Mouse (Mus musculus): ENCODE measurements around the gene Adra1b. TPM values are rescaled to one million over a fixed set of nuclear protein-coding genes. Genes with fewer than 3 reads are reported as not detected.

The Adra1b gene
- polyA plus RNA-seq, 1 experiment from 2014 or later: 2.8 TPM

DNA sequence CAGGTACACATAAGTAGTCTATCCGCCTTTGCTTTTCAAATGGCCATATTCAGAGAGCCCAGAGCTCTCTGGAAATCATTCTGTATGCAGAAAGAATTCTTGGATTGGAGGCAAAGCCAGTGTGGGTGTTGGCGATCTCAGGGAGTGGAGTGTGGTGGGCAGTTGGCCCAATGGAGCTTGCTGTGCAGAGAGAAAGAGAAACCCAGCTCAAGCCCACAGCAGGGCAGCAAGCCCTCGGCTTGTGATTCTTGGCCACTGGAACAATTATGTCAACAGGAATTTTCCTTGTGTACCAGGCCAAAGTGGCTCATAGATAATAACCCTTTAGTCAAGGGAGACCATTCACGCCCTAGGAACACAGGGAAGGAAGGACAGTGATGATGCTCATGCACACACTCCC lies 53.0 kb downstream of the Adra1b start:
- Histone ChIP-seq H3K9ac (no peak overlapping the region), H3K9me3 (replicated peaks) (no peaks in the 10 kb centered on the region), H3K4me3 (replicated peaks) (no peak overlapping the region), H3K27ac (no peak overlapping the region), H3K4me2 (no peak overlapping the region), H3K27me3 (no peaks in the 10 kb centered on the region), H3K4me1 (replicated peaks) (no peaks in the 10 kb centered on the region), H3K36me3 (no peaks in the 10 kb centered on the region)
- no peak for DNase-seq
- ATAC-seq (ENCODE audit: low read depth): no peak
- 54% methylated on average over 4 of the region's 4 CpGs for WGBS (ENCODE audit: insufficient replicate concordance)

DNA sequence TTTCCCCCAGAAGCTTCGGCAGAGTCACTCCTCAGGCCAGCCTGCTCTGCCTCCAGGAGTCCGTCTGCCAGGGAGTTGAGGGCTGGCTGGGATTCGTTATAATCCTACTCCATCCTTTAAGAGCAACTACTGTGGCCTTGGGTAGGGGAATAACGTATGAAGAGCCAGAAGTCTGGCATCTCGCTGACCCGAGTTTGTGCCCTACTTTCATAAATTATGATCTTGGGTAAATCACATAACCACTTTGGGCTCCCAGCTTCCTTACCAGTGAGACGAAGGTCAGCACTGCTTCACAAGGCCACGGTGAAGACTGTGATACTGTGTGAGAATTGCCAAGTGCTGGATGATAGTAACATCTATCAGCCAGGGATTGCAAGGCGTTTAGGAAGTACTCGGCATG lies 59.4 kb downstream of the Adra1b start:
- DNase-seq: no peak
- WGBS (ENCODE audit: insufficient replicate concordance): 61% methylated on average over 10 of the region's 10 CpGs
- ATAC-seq (ENCODE audit: low read depth): no peak
- no peaks in the 10 kb centered on the region for H3K4me1 ChIP-seq (replicated peaks)
- H3K9me3 ChIP-seq (replicated peaks): no peaks in the 10 kb centered on the region
- no peak overlapping the region for H3K4me2 ChIP-seq
- H3K27me3 ChIP-seq: peaks cover 7% of the 10 kb centered on the region
- H3K9ac ChIP-seq: no peak overlapping the region
- H3K4me3 ChIP-seq (replicated peaks): no peak overlapping the region
- no peak overlapping the region for H3K27ac ChIP-seq
- H3K36me3 ChIP-seq: no peaks in the 10 kb centered on the region

- peaks cover 18% of the 10 kb centered on the region for H3K27me3 ChIP-seq
- WGBS (ENCODE audit: insufficient replicate concordance): 53% methylated on average over 6 of the region's 6 CpGs
- DNase-seq (no peak), ATAC-seq (ENCODE audit: low read depth) (no peak)
- no peak overlapping the region for H3K27ac ChIP-seq
- no peaks in the 10 kb centered on the region for H3K36me3 ChIP-seq
- H3K4me2 ChIP-seq: no peak overlapping the region
- H3K4me3 ChIP-seq (replicated peaks): no peak overlapping the region
- H3K4me1 ChIP-seq (replicated peaks): no peaks in the 10 kb centered on the region
- H3K9me3 ChIP-seq (replicated peaks): no peaks in the 10 kb centered on the region
- no peak overlapping the region for H3K9ac ChIP-seq
Observed at GRCm38 (mm10) chr11:43840491-43840890, 60.5 kb downstream of the Adra1b start.

GRCm38 (mm10) chr11:43835880-43836740 lies 64.9 kb downstream of the Adra1b start:
- H3K4me1 ChIP-seq (replicated peaks): no peaks in the 10 kb centered on the region
- H3K36me3 ChIP-seq: no peaks in the 10 kb centered on the region
- peak overlapping the region; percentile 41 for H3K4me3 ChIP-seq (replicated peaks)
- WGBS (ENCODE audit: insufficient replicate concordance): 6% methylated on average over 63 of the region's 68 CpGs
- H3K9me3 ChIP-seq (replicated peaks): no peaks in the 10 kb centered on the region
- DNase-seq (peak; percentile 2), ATAC-seq (ENCODE audit: low read depth) (peak; percentile 61)
- peak overlapping the region; percentile 58 for H3K4me2 ChIP-seq
- H3K27me3 ChIP-seq: peaks cover 28% of the 10 kb centered on the region
- H3K27ac ChIP-seq: no peak overlapping the region
- no peak overlapping the region for H3K9ac ChIP-seq

- ATAC-seq (ENCODE audit: low read depth) (no peak), DNase-seq (no peak)
- Histone ChIP-seq H3K27ac (no peak overlapping the region), H3K4me3 (replicated peaks) (no peak overlapping the region), H3K9me3 (replicated peaks) (no peaks in the 10 kb centered on the region), H3K9ac (no peak overlapping the region), H3K4me1 (replicated peaks) (no peaks in the 10 kb centered on the region), H3K36me3 (no peaks in the 10 kb centered on the region), H3K4me2 (no peak overlapping the region), H3K27me3 (peaks cover 28% of the 10 kb centered on the region)
- WGBS (ENCODE audit: insufficient replicate concordance): 78% methylated on average over 15 of the region's 15 CpGs
Observed at GRCm38 (mm10) chr11:43835456-43835855, 65.6 kb downstream of the Adra1b start.

GRCm38 (mm10) chr11:43834531-43834930 lies 66.5 kb downstream of the Adra1b start:
- DNase-seq (no peak), ATAC-seq (ENCODE audit: low read depth) (no peak)
- no peaks in the 10 kb centered on the region for H3K9me3 ChIP-seq (replicated peaks)
- peaks cover 28% of the 10 kb centered on the region for H3K27me3 ChIP-seq
- H3K9ac ChIP-seq: no peak overlapping the region
- H3K4me2 ChIP-seq: no peak overlapping the region
- H3K36me3 ChIP-seq: no peaks in the 10 kb centered on the region
- H3K4me1 ChIP-seq (replicated peaks): no peaks in the 10 kb centered on the region
- H3K4me3 ChIP-seq (replicated peaks): no peak overlapping the region
- WGBS (ENCODE audit: insufficient replicate concordance): 55% methylated on average over 11 of the region's 11 CpGs
- no peak overlapping the region for H3K27ac ChIP-seq

GRCm38 (mm10) chr11:43831530-43831929 lies 69.5 kb downstream of the Adra1b start:
- no peak overlapping the region for H3K4me3 ChIP-seq (replicated peaks)
- no peak overlapping the region for H3K9ac ChIP-seq
- H3K27me3 ChIP-seq: peaks cover 21% of the 10 kb centered on the region
- no peak overlapping the region for H3K4me2 ChIP-seq
- no peaks in the 10 kb centered on the region for H3K4me1 ChIP-seq (replicated peaks)
- DNase-seq (no peak), ATAC-seq (ENCODE audit: low read depth) (no peak)
- no peaks in the 10 kb centered on the region for H3K9me3 ChIP-seq (replicated peaks)
- H3K36me3 ChIP-seq: no peaks in the 10 kb centered on the region
- no peak overlapping the region for H3K27ac ChIP-seq
- WGBS (ENCODE audit: insufficient replicate concordance): 52% methylated on average over 4 of the region's 4 CpGs

DNA sequence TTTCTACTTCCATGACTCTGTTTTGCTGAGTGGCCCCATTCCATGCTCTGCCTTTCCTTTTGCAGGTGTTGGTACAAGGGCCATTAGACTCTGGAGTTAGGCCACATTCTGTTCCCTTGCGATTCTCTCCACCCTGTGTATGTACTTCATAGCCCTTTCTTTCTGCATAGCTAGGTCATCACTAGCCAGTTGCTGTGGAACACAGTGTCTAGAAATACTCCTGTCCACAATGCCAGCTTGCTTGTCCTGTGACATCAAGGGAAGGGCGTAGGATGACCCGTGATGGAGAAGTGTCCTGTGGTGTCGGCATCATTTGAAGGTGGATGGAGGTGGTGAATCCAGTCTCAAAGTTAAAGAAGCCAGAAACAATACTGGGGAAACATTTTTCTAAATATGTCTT lies 74.2 kb downstream of the Adra1b start:
- WGBS (ENCODE audit: insufficient replicate concordance): 71% methylated on average over 4 of the region's 4 CpGs
- no peaks in the 10 kb centered on the region for H3K4me1 ChIP-seq (replicated peaks)
- no peak overlapping the region for H3K9ac ChIP-seq
- H3K27ac ChIP-seq: no peak overlapping the region
- DNase-seq (no peak), ATAC-seq (ENCODE audit: low read depth) (no peak)
- H3K4me3 ChIP-seq (replicated peaks): no peak overlapping the region
- H3K4me2 ChIP-seq: no peak overlapping the region
- no peaks in the 10 kb centered on the region for H3K27me3 ChIP-seq
- no peaks in the 10 kb centered on the region for H3K9me3 ChIP-seq (replicated peaks)
- no peaks in the 10 kb centered on the region for H3K36me3 ChIP-seq

DNA sequence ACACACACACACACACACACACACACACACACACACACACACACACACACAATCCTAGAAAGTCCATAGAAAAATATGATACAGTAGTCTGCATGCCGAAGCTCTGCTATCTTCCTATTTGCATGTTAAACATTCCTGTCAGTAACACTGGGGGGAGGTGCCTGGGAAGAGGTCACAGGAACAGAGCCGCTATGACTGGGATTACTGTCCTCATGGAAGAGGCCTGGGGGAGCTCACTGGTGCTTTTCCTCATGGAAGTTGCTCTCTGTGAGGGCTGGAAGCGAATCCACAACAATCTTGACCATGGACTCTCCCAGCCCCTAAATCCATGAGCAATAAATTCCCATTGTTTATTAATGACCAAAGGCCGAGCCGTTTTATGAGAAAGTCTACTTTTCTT lies 77.7 kb downstream of the Adra1b start:
- H3K4me2 ChIP-seq: no peak overlapping the region
- H3K27ac ChIP-seq: no peak overlapping the region
- WGBS (ENCODE audit: insufficient replicate concordance): 57% methylated on average over 5 of the region's 5 CpGs
- no peaks in the 10 kb centered on the region for H3K9me3 ChIP-seq (replicated peaks)
- no peak for ATAC-seq (ENCODE audit: low read depth)
- no peaks in the 10 kb centered on the region for H3K36me3 ChIP-seq
- H3K9ac ChIP-seq: no peak overlapping the region
- no peaks in the 10 kb centered on the region for H3K27me3 ChIP-seq
- no peaks in the 10 kb centered on the region for H3K4me1 ChIP-seq (replicated peaks)
- DNase-seq: no peak
- H3K4me3 ChIP-seq (replicated peaks): no peak overlapping the region

DNA sequence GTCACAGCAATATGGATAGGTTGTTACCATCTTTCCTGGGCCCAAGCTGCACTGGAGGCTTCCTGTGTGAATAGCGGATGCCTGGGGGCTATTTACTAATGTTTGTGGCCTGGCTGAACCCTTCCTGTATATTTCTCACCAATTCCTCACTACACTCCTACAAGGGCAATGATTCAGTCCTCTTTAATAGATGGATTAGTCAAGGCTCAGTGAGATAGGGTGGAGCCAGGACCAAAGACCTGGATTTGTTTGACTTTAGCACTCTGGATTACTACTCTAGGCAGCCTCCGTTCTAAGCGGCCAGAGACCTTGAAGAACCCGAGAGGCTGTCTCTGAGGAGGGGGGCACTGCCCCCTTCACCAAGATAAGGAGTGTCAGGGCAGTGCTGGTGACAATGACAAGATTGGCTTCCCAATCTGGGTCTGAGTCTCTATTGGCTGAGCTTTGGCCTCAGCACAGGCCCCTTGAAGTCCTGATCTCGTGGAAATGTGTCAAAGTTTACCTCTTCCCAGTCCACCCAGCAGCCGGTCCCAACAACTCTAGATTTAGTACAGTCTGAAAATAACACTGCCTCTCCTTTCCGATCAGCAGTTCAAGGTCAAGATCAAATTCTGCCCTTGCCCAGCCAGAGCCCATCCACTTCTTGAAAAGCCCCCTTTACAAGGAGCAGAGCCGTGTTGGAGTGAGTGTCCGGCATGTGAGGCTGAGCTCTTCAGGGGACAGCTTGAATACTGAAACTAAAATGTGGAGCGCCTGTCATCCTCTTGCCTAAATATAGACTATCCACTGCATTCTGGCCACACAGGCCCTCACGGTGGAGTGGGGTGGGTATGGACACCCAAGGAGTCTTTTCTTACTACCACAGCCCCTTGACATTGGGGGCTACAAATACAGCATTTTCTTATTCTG lies 80.2 kb downstream of the Adra1b start:
- no peak overlapping the region for H3K4me2 ChIP-seq
- H3K27me3 ChIP-seq: no peaks in the 10 kb centered on the region
- no peaks in the 10 kb centered on the region for H3K4me1 ChIP-seq (replicated peaks)
- H3K36me3 ChIP-seq: no peaks in the 10 kb centered on the region
- no peak for DNase-seq
- H3K9ac ChIP-seq: no peak overlapping the region
- 52% methylated on average over 11 of the region's 11 CpGs for WGBS (ENCODE audit: insufficient replicate concordance)
- H3K9me3 ChIP-seq (replicated peaks): no peaks in the 10 kb centered on the region
- no peak overlapping the region for H3K4me3 ChIP-seq (replicated peaks)
- ATAC-seq (ENCODE audit: low read depth): no peak
- no peak overlapping the region for H3K27ac ChIP-seq

- no peak overlapping the region for H3K4me2 ChIP-seq
- H3K4me1 ChIP-seq (replicated peaks): no peaks in the 10 kb centered on the region
- H3K27ac ChIP-seq: no peak overlapping the region
- no peaks in the 10 kb centered on the region for H3K27me3 ChIP-seq
- H3K9me3 ChIP-seq (replicated peaks): no peaks in the 10 kb centered on the region
- no peak overlapping the region for H3K4me3 ChIP-seq (replicated peaks)
- H3K9ac ChIP-seq: no peak overlapping the region
- WGBS (ENCODE audit: insufficient replicate concordance): 57% methylated on average over 9 of the region's 9 CpGs
- no peak for ATAC-seq (ENCODE audit: low read depth)
- no peak for DNase-seq
- H3K36me3 ChIP-seq: no peaks in the 10 kb centered on the region
Observed at GRCm38 (mm10) chr11:43817368-43817923, 83.6 kb downstream of the Adra1b start.

All from liver, embryonic 13.5 days (tissue).